Mouse (Mus musculus): ENCODE results near the gene Ctbp1.

GRCm38 (mm10) chr5:33210515-33210914 is 64.3 kb downstream of the Ctbp1 start:
- TF ChIP-seq CTCF (IDR thresholded peaks at IDR 0.05; ENCODE audit: low read depth) (no peak), EP300 (optimal IDR thresholded peaks at IDR 0.05) (no peak)
